Mouse (Mus musculus) midbrain, embryonic 12.5 days (tissue): Measurements from ENCODE around the gene Olfr1259. TPM values are rescaled to one million over a fixed set of nuclear protein-coding genes. Genes with fewer than 3 reads are reported as not detected.
"Not testable (repeated sequence)": the region's sequence is repeated elsewhere in the genome, so short reads cannot be mapped to it uniquely, and the experiment has no call there.

ENCODE experiments used
- ATAC-seq: fragments of 200-750 bp; cut with Nextera tagmentation; 2 replicates; pipeline ENCODE4 v1.8.0; 2017; ENCODE audit warnings: low read depth, moderate TSS enrichment, moderate library complexity; ENCODE audit not compliant: low FRiP score
- H3K27ac ChIP-seq: fragments of 300-500 bp; sonication (generic); replicated peaks from 2 replicates; pipeline ENCODE4 v1.5.1; 2016; ENCODE audit warnings: mild to moderate bottlenecking
- H3K27me3 ChIP-seq: fragments of 300-500 bp; sonication (generic); 2 replicates; pipeline ENCODE4 v1.6.1; 2016; ENCODE audit warnings: mild to moderate bottlenecking
- H3K36me3 ChIP-seq: fragments of 300-500 bp; sonication (generic); 2 replicates; pipeline ENCODE4 v1.6.1; 2016
- H3K4me1 ChIP-seq: fragments of 300-500 bp; sonication (generic); 2 replicates; pipeline ENCODE4 v1.6.1; 2016
- H3K4me2 ChIP-seq: fragments of 300-500 bp; sonication (generic); replicated peaks from 2 replicates; pipeline ENCODE4 v1.6.1; 2016; ENCODE audit warnings: mild to moderate bottlenecking, moderate library complexity
- H3K4me3 ChIP-seq: fragments of 300-500 bp; sonication (generic); 2 replicates; pipeline ENCODE4 v1.5.1; 2016; ENCODE audit warnings: mild to moderate bottlenecking
- H3K9ac ChIP-seq: fragments of 300-500 bp; sonication (generic); replicated peaks from 2 replicates; pipeline ENCODE4 v1.6.1; 2016; ENCODE audit warnings: mild to moderate bottlenecking, moderate library complexity
- H3K9me3 ChIP-seq: fragments of 300-500 bp; sonication (generic); 2 replicates; pipeline ENCODE4 v1.6.1; 2016; ENCODE audit warnings: mild to moderate bottlenecking
- WGBS: fragments of 180-500 bp; shearing (Covaris S2); methylation state at CpG from one replicate; pipeline ENCODE4 v1.1.7; 2016; 5-methylcytosine and 5-hydroxymethylcytosine counted together
- polyA plus RNA-seq: library from polyadenylated mRNA; unstranded; fragments of >200 nt; fragmentation: Nextera tagmentation; extraction: Ambion mirVana; gene quantifications from 2 replicates; pipeline ENCODE4 v1.2.1, GENCODE M21; 2016

The Olfr1259 gene
- polyA plus RNA-seq: not detected in 2 replicates

DNA sequence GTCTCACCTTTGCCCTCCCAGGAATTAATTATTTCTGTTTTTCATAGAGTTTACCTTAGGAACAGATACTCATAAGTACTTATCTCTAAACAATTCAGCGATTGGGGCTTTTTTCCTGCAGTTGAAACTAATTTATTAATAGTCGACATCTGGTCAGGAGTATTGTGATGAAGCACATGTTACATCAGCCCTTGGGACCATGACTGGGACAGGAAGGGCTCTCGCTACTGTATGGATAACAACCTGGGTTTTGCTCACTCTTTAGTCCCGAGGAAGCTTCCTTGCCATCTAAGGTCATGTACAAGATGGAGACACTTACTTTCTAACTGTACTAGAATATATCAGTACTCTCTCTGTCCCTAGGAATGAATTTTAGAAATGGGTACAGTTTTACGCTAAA, at the start of gene Olfr1259:
Gene Olfr1259, minus strand, starts transcription at position 101 of the 400 bp plus-strand sequence.
- no peak within 1 kb of the TSS for H3K9ac ChIP-seq
- H3K4me2 ChIP-seq: no peak within 1 kb of the TSS
- H3K4me3 ChIP-seq: no peak within 1 kb of the TSS
- ATAC-seq: no peak
- WGBS: 89% methylated on average over 5 of the region's 5 CpGs
- H3K9me3 ChIP-seq: no peaks in the 10 kb centered on the region
- H3K27me3 ChIP-seq: no peaks in the 10 kb centered on the region
- H3K27ac ChIP-seq: no peak within 1 kb of the TSS
- H3K4me1 ChIP-seq: no peaks in the 10 kb centered on the region
- H3K36me3 ChIP-seq: no peaks in the 10 kb centered on the region

DNA sequence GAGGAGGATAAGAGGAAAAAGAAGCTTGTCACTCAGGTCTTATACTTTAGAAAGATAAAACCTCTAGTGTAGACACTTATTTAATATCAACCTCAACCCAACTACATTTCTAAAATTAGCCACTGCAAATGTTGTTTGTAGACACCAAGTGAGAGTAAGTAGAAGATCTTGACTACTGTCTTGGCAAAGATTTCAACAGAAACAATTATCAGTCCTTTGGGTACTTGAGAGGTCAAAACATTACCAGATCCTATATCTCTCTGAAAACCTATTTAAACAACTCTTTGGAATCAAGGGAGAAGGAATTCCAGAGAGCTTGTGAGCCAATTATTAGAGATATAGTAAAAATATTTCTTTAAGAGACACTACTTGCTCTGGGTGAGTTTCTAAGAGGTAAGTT, 42.5 kb upstream of the Olfr1259 start, which contains the start of gene Olfr1261:
Gene Olfr1261, plus strand, starts transcription at position 301 of the 400 bp plus-strand sequence.
- Histone ChIP-seq H3K36me3 (no peaks in the 10 kb centered on the region), H3K27ac (no peak within 1 kb of the TSS), H3K9ac (no peak within 1 kb of the TSS), H3K27me3 (no peaks in the 10 kb centered on the region), H3K9me3 (no peaks in the 10 kb centered on the region), H3K4me2 (no peak within 1 kb of the TSS), H3K4me1 (no peaks in the 10 kb centered on the region), H3K4me3 (no peak within 1 kb of the TSS)
- ATAC-seq: no peak

DNA sequence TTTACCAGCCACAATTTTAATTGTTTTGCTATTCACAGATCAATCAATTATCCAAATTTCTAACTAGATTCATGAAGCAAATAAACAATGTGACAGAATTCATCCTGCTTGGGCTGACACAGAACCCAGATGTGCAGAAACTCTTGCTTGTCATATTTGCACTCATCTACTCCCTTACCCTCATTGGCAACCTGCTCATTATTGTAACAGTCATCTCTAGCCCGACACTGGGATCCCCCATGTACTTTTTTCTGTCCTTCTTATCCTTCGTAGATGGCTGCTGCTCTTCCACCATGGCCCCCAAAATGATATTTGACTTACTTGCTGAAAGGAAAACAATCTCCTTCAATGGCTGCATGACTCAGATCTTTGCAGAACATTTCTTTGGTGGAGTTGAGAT, 29.2 kb upstream of the Olfr1259 start:
- WGBS: 83% methylated on average over 2 of the region's 2 CpGs
- Histone ChIP-seq H3K27ac (no peak overlapping the region), H3K4me2 (no peak overlapping the region), H3K4me3 (no peak overlapping the region), H3K27me3 (no peaks in the 10 kb centered on the region), H3K9ac (no peak overlapping the region), H3K9me3 (no peaks in the 10 kb centered on the region), H3K36me3 (no peaks in the 10 kb centered on the region), H3K4me1 (no peaks in the 10 kb centered on the region)
- ATAC-seq: no peak

DNA sequence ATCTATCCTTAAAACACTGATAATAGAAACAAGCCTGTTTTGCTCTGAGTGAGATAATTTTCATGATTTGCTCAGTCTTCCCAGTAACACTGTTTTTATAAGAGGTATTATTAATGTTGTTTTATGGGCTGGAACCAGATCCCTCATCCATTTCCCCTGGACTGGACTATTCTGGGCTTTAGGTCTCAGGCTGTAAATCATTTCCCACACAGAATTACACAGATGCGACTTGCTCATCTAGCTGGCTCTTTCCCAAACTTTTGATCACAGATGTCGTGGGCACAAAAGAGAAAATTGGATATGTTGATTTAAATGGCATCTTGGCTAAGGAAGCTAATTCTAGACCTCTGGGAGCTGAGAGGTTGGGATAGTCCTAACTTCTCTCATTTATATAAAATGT, 25.7 kb upstream of the Olfr1259 start, which contains the start of gene Olfr1260:
Gene Olfr1260, plus strand, starts transcription at position 157 of the 400 bp plus-strand sequence.
- no peak for ATAC-seq
- no peaks in the 10 kb centered on the region for H3K4me1 ChIP-seq
- no peaks in the 10 kb centered on the region for H3K36me3 ChIP-seq
- H3K4me2 ChIP-seq: no peak within 1 kb of the TSS
- no peaks in the 10 kb centered on the region for H3K27me3 ChIP-seq
- H3K9me3 ChIP-seq: no peaks in the 10 kb centered on the region
- no peak within 1 kb of the TSS for H3K27ac ChIP-seq
- no peak within 1 kb of the TSS for H3K4me3 ChIP-seq
- H3K9ac ChIP-seq: no peak within 1 kb of the TSS
- WGBS: 81% methylated on average over 2 of the region's 2 CpGs

DNA sequence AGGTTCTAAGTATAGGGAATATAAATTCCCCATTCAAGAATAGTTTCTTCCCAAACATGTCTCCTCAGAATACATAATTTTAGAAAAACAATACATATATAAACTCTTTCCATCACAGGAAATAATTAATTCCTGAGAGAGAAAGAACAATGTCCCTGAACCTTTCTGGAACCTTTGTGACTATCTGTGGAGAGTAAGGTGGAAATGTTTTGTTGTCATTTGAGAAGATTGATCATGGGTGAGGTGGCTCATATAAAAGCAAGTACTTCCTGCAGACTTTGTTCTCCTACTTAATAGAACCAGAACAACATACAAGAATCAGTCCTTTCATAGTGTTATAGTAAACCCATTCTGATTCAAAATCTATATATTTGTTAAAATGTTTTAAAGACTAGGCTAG, 21.5 kb downstream of the Olfr1259 start, which contains the start of gene Olfr1258:
Gene Olfr1258, plus strand, starts transcription at position 301 of the 400 bp plus-strand sequence.
- no peak within 1 kb of the TSS for H3K27ac ChIP-seq
- no peaks in the 10 kb centered on the region for H3K4me1 ChIP-seq
- no peaks in the 10 kb centered on the region for H3K36me3 ChIP-seq
- no peak for ATAC-seq
- no peak within 1 kb of the TSS for H3K4me2 ChIP-seq
- H3K9me3 ChIP-seq: no peaks in the 10 kb centered on the region
- no peaks in the 10 kb centered on the region for H3K27me3 ChIP-seq
- H3K4me3 ChIP-seq: no peak within 1 kb of the TSS
- no peak within 1 kb of the TSS for H3K9ac ChIP-seq

DNA sequence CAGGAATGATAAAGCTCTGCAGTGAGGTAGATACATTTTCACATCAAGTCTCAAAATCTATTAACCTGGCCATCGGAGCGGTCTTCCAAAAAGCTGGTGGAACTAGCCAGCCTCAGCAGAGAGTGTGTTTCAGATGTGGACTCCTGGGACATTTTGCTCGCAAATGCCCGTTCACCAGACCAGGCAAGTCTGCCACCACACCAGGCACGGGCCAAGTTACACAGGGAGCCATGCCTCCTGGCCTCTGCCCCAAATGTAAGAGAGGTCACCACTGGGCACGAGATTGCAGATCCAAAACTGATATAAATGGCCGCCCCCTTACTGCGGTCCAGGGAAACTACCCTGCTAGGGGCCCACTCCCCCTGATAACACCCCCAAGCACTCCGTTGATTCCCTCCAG, 35.8 kb downstream of the Olfr1259 start:
- not testable (repeated sequence) for H3K9ac ChIP-seq, H3K27me3 ChIP-seq, H3K27ac ChIP-seq, H3K4me2 ChIP-seq, H3K36me3 ChIP-seq, ATAC-seq, H3K4me3 ChIP-seq, H3K9me3 ChIP-seq, H3K4me1 ChIP-seq
- WGBS: 96% methylated on average over 8 of the region's 9 CpGs

Other genes with a start within 250 kb of the Olfr1259 start
- not detected in 2 replicates for gene Olfr1252, start 223.7 kb downstream of the Olfr1259 start, polyA plus RNA-seq
- gene Olfr1253, start 191.6 kb downstream of the Olfr1259 start, polyA plus RNA-seq: not detected in 2 replicates
- gene Olfr1254, start 155.0 kb downstream of the Olfr1259 start, polyA plus RNA-seq: not detected in 2 replicates
- not detected in 2 replicates for gene Olfr1255, start 136.6 kb downstream of the Olfr1259 start, polyA plus RNA-seq
- not detected in 2 replicates for gene Olfr1256, start 107.1 kb downstream of the Olfr1259 start, polyA plus RNA-seq
- gene Olfr48, start 100.5 kb downstream of the Olfr1259 start, polyA plus RNA-seq: not detected in 2 replicates
- not detected in 2 replicates for gene Olfr1257, start 70.2 kb downstream of the Olfr1259 start, polyA plus RNA-seq
- gene Olfr1258, start 21.4 kb downstream of the Olfr1259 start, polyA plus RNA-seq: not detected in 2 replicates
- gene Olfr1260, start 25.7 kb upstream of the Olfr1259 start, polyA plus RNA-seq: not detected in 2 replicates
- gene Olfr1261, start 42.6 kb upstream of the Olfr1259 start, polyA plus RNA-seq: not detected in 2 replicates
- gene Olfr1262, start 51.5 kb upstream of the Olfr1259 start, polyA plus RNA-seq: not detected in 2 replicates
- not detected in 2 replicates for gene Olfr1263, start 63.5 kb upstream of the Olfr1259 start, polyA plus RNA-seq
- not detected in 2 replicates for gene Olfr1264, start 76.9 kb upstream of the Olfr1259 start, polyA plus RNA-seq
- gene Olfr1265, start 86.7 kb upstream of the Olfr1259 start, polyA plus RNA-seq: not detected in 2 replicates
- not detected in 2 replicates for gene Olfr140, start 114.9 kb upstream of the Olfr1259 start, polyA plus RNA-seq
- gene Olfr1269, start 172.7 kb upstream of the Olfr1259 start, polyA plus RNA-seq: not detected in 2 replicates
- gene Olfr32, start 193.6 kb upstream of the Olfr1259 start, polyA plus RNA-seq: not detected in 2 replicates
- gene Olfr1270, start 204.4 kb upstream of the Olfr1259 start, polyA plus RNA-seq: not detected in 2 replicates